Mouse (Mus musculus) cerebellum, postnatal 14 days (tissue): ENCODE measurements at regions not wholly inside any gene's neighbourhood (a gene's known extent, or its start where the extent isn't known, plus 50 kb on each side); places are given as distances from the start of the nearest gene placed in this dataset.

Experiments used
- DNase-seq, 2 experiments: peaks; one replicate each; pipeline ENCODE4 v3.0.0; 2021; ENCODE audit warnings: mixed read lengths in 2 of 2

DNA sequence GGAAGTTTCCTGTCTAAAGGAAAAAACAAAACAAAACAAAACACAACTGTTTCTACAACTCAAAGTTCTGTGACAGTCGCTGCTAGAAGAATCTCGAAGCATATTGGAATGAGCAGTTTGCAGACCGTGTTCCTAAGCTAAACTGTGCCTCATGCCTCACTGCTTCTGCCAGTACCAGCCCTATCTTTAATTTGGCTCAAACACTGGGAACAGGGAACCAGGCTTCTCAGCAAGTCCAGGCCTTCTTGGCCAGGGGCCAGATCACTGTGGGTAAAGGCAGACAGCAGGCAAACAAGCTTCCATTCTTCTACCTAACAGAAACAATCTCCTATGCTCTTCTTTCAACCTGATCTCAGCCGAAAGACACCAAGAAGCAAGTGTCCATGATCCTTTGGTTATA is 56.5 kb downstream of the Tmsb4x start:
- peak; percentile 87 to 88 for DNase-seq

GRCm38 (mm10) chrX:167151341-167151740 is 57.8 kb downstream of the Tmsb4x start:
- DNase-seq, result no peak

GRCm38 (mm10) chrX:167149400-167149799 is 59.7 kb downstream of the Tmsb4x start:
- DNase-seq, result peak in 1 of 2 experiments; percentile 1

- DNase-seq, result no peak
These were observed 62.4 kb downstream of the Tmsb4x start for GRCm38 (mm10) chrX:167146513-167147360.

GRCm38 (mm10) chrX:167145508-167146182 is 63.5 kb downstream of the Tmsb4x start:
- no peak for DNase-seq

- no peak for DNase-seq
These were observed 70.0 kb downstream of the Tmsb4x start for GRCm38 (mm10) chrX:167139110-167139509.

DNA sequence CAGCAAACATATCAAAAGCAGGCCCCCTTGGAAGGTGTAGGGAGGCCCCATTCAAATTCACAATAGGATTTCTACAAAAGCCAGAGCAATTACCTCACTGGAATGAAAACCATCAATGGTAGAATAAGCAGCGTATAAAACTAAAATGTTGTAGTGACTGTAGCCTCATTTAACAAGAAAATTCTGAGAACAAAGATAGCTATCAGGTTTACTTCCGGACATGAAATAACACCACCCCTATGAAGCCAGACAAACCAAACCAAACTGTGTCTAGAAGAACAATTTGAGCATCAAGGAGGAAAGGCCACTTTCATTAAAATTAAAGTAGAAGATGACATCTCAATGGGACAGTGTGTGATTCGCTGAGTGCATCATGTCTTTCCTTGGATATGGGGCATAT is 74.9 kb downstream of the Tmsb4x start:
- no peak for DNase-seq

GRCm38 (mm10) chrX:167132989-167133395 is 76.1 kb downstream of the Tmsb4x start:
- DNase-seq, result no peak

GRCm38 (mm10) chrX:167131317-167131716 is 77.8 kb downstream of the Tmsb4x start:
- no peak for DNase-seq

DNA sequence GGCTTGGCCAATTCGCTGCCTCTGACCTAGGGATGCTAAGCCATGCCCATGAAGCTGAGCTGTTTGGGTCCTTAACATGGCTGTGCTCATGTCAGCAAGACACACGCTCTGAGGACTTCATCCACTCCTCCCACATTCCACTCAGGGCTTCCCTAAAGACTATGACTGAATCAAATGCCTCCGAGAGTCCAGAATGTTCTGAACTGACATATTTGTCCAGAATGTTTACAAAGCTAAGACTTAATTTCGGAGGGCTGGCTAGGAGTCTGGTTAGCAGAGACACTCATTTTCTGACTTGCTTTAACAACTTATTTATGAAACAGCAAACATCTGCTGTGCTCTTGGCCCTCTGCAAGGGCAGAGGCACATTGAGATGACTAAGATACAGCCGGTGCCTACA is 78.5 kb downstream of the Tmsb4x start:
- no peak for DNase-seq

GRCm38 (mm10) chrX:167119288-167119687 is 89.8 kb downstream of the Tmsb4x start:
- no peak for DNase-seq

DNA sequence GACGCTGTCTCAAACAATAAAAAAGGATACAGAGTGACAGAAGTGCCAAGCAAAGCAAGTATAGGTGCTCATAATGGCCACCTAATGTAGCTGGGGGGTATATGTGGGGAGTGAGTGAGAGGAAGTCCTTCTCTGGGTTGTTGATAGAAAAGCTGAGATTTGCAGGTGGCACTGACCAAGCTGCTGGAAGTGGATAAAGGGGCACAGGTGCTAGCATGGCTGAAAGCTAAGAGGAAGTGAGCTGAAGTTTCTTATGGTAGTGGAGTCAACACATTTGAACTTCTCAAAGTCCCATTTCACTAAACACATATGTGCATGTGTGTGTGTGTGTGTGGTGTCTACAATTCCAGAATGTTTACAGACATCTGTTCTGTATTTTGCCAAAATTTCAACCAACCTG is 94.0 kb downstream of the Tmsb4x start:
- DNase-seq, result no peak

- no peak for DNase-seq
These were observed 97.8 kb downstream of the Tmsb4x start for GRCm38 (mm10) chrX:167111059-167111871.

- no peak for DNase-seq
These were observed 100.8 kb downstream of the Tmsb4x start for GRCm38 (mm10) chrX:167108356-167108755.

GRCm38 (mm10) chrX:167107469-167107868 is 101.6 kb downstream of the Tmsb4x start:
- no peak for DNase-seq

GRCm38 (mm10) chrX:167105931-167106417 is 103.1 kb downstream of the Tmsb4x start:
- DNase-seq, result peak; percentile 2 to 5

GRCm38 (mm10) chrX:167105354-167105753 is 103.8 kb downstream of the Tmsb4x start:
- DNase-seq, result no peak

DNA sequence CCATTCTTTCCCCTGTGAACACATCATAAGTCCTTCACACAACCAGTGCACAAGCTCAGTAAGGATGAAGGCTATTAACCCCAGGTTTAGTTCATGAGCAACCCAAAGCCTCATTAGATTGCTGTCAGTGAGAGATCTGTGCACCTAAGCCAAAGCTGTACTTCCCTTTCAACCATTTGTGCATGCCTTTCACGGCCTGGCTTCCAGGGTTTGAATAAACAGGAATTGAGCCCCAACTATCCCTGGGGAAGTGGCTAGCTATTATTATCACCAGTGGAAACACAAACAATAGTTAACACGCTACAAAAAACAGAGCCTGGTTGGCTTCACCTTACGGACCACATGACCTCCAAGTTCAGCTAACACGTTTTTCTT is 104.9 kb downstream of the Tmsb4x start:
- no peak for DNase-seq

DNA sequence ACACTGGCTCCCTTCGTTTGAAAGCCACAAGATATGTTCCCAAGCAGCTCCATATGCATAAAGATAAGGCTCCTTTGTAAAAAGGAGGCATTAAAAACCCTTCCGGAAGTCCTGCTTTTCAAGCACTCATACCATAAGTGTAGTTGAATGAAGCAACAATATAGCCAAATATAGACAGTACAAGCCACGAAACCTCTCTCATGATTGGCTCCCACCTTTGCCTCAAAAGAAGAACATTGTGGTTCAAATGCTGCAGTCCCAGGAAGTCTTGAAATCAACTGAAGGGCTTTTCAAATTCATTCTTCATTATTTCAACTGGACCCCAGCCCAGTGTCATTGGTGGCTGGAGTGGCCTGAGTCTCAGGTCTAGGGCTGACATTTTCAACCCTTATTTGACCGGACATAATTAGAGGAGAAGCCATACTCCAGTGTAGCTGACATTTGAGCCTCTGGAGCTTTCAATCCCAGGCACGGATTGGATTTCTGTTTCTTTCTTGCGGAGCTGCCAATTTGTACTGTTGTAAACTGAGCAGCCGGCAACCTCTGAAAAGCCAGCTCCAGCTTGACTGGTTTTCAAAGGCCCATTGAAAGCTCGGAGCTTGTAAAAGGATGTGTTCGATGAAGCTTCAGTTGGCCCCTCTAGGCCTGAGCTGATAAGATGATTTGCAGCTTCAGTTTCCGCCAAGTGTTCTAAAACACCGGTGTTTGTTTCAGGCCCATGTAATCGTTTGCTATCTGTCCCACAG is 105.4 kb downstream of the Tmsb4x start:
- no peak for DNase-seq

- no peak for DNase-seq
These were observed 107.2 kb downstream of the Tmsb4x start for GRCm38 (mm10) chrX:167101929-167102328.

DNA sequence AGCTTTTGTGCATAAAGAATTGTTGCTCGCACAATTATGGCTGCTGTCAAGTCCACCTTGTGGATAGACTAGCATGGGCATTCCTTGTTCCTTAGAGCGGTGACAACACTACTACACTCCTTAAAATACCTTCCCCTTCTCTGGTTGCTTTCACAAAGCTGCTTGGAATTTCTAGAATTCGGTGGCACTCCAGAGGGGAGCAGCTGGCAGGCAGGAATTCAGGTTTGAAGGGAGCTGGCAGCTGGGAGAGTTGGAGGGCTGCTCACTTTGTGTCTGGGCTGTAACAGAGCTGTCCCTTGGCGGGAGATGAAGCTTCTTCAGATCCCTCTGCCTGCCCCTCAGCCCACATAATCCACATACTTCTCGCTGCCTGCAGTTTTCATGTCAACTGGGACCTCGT is 109.7 kb downstream of the Tmsb4x start:
- DNase-seq, result no peak

DNA sequence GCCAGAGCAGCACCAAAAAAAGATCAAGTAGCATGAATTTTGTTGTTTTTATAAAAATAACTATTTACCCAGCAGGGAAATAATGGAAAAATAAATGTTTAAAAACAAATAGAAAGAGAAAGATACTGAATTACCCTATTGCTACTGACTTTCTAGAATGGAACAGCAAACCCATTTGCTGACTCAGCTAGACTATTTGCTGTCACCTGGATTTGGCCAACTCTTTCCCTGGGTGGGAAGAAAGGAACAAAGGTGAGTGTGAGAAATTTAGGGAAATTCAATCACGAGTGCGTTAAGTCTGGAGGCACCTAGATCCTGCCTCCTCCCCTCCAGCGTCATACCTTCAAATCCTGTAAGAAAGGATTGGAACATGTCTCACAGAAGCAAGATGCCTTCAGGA is 110.2 kb downstream of the Tmsb4x start:
- no peak for DNase-seq

DNA sequence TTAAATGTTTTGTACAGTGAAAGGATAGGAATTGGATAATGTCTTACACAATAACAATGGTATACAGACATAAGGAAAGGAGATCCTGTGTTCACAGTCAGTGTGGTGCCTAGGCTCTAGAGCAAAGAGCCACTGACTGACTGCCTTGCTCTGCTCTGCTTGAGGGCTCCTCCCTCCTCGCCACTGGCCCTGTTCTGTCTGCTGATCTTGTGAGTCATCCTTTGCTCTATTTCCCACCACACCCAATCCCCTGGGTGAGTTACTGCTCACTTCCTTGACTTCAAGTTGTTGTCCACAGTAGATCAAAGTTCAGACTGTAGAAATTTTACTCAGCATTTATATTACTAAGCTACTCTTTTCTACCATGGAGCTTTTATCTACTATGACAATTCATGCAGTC is 117.3 kb downstream of the Tmsb4x start:
- DNase-seq, result no peak
